Mouse (Mus musculus): ENCODE data around the gene Zfp428. TPM values are rescaled to one million over a fixed set of nuclear protein-coding genes. Genes with fewer than 3 reads are reported as not detected.
A peak's percentile ranks its signal among the peaks of the same experiment; 100 is the strongest.

Zfp428 gene
- total and polyA plus RNA-seq, 2 experiments from 2014 or later: 138 to 219 TPM

- Histone ChIP-seq H3K9me3 (ENCODE audit: low read length) (no peaks in the 10 kb centered on the region), H3K36me3 (ENCODE audit: insufficient read depth, low read length) (peaks cover 11% of the 10 kb centered on the region), H3K4me1 (ENCODE audit: insufficient read depth, low read length) (no peaks in the 10 kb centered on the region), H3K27ac (no peak overlapping the region), H3K4me3 (ENCODE audit: low read length) (no peak overlapping the region), H3K4me2 (ENCODE audit: low read depth, low read length) (no peak overlapping the region), H3K9ac (replicated peaks; ENCODE audit: low read length) (no peak overlapping the region), H3K27me3 (ENCODE audit: insufficient read depth, low read length) (no peaks in the 10 kb centered on the region)
- no peak for TF ChIP-seq CTCF (IDR thresholded peaks at IDR 0.05; ENCODE audit: low read depth)
- DNase-seq (ENCODE audit: low spot score): no peak
- WGBS: 94% methylated on average over 10 of the region's 10 CpGs
- ATAC-seq: no peak
Measured at GRCm38 (mm10) chr7:24555786-24556185, 49.0 kb downstream of the Zfp428 start.

- Histone ChIP-seq H3K4me2 (ENCODE audit: low read depth, low read length) (no peak overlapping the region), H3K9me3 (ENCODE audit: low read length) (no peaks in the 10 kb centered on the region), H3K27ac (no peak overlapping the region), H3K9ac (replicated peaks; ENCODE audit: low read length) (no peak overlapping the region), H3K27me3 (ENCODE audit: insufficient read depth, low read length) (no peaks in the 10 kb centered on the region), H3K4me1 (ENCODE audit: insufficient read depth, low read length) (no peaks in the 10 kb centered on the region), H3K36me3 (ENCODE audit: insufficient read depth, low read length) (peaks cover 14% of the 10 kb centered on the region), H3K4me3 (ENCODE audit: low read length) (no peak overlapping the region)
- 94% methylated on average over 4 of the region's 4 CpGs for WGBS
- TF ChIP-seq CTCF (IDR thresholded peaks at IDR 0.05; ENCODE audit: low read depth): no peak
- no peak for ATAC-seq
- DNase-seq (ENCODE audit: low spot score): no peak
Measured at GRCm38 (mm10) chr7:24561450-24561849, 54.6 kb downstream of the Zfp428 start.

- no peak overlapping the region for H3K9ac ChIP-seq (replicated peaks; ENCODE audit: low read length)
- no peak overlapping the region for H3K4me2 ChIP-seq (ENCODE audit: low read depth, low read length)
- H3K4me1 ChIP-seq (ENCODE audit: insufficient read depth, low read length): no peaks in the 10 kb centered on the region
- no peak overlapping the region for H3K4me3 ChIP-seq (ENCODE audit: low read length)
- TF ChIP-seq CTCF (IDR thresholded peaks at IDR 0.05; ENCODE audit: low read depth): no peak
- no peak for DNase-seq (ENCODE audit: low spot score)
- ATAC-seq: no peak
- WGBS: 86% methylated on average over 8 of the region's 8 CpGs
- H3K9me3 ChIP-seq (ENCODE audit: low read length): no peaks in the 10 kb centered on the region
- H3K27me3 ChIP-seq (ENCODE audit: insufficient read depth, low read length): no peaks in the 10 kb centered on the region
- no peak overlapping the region for H3K27ac ChIP-seq
- peaks cover 29% of the 10 kb centered on the region for H3K36me3 ChIP-seq (ENCODE audit: insufficient read depth, low read length)
Measured at GRCm38 (mm10) chr7:24563191-24563836, 56.5 kb downstream of the Zfp428 start.

GRCm38 (mm10) chr7:24563837-24564206 is 57.0 kb downstream of the Zfp428 start:
- Histone ChIP-seq H3K27me3 (ENCODE audit: insufficient read depth, low read length) (no peaks in the 10 kb centered on the region), H3K4me2 (ENCODE audit: low read depth, low read length) (no peak overlapping the region), H3K9ac (replicated peaks; ENCODE audit: low read length) (no peak overlapping the region), H3K9me3 (ENCODE audit: low read length) (no peaks in the 10 kb centered on the region), H3K27ac (no peak overlapping the region), H3K4me1 (ENCODE audit: insufficient read depth, low read length) (no peaks in the 10 kb centered on the region), H3K36me3 (ENCODE audit: insufficient read depth, low read length) (peaks cover 34% of the 10 kb centered on the region), H3K4me3 (ENCODE audit: low read length) (no peak overlapping the region)
- DNase-seq (ENCODE audit: low spot score) (no peak), ATAC-seq (no peak)
- WGBS: 85% methylated on average over 4 of the region's 4 CpGs
- TF ChIP-seq CTCF (IDR thresholded peaks at IDR 0.05; ENCODE audit: low read depth): no peak

- WGBS: 65% methylated on average over 6 of the region's 6 CpGs
- ATAC-seq: peak; percentile 69; the same call in 1 of the 2 replicates
Measured at GRCm38 (mm10) chr7:24564607-24565265, 57.9 kb downstream of the Zfp428 start.

More at GRCm38 (mm10) chr7:24564607-24565265, 57.9 kb downstream of the Zfp428 start:
- Histone ChIP-seq H3K36me3 (ENCODE audit: insufficient read depth, low read length) (peaks cover 35% of the 10 kb centered on the region), H3K4me1 (ENCODE audit: insufficient read depth, low read length) (no peaks in the 10 kb centered on the region), H3K9ac (replicated peaks; ENCODE audit: low read length) (no peak overlapping the region), H3K27ac (no peak overlapping the region), H3K27me3 (ENCODE audit: insufficient read depth, low read length) (no peaks in the 10 kb centered on the region), H3K9me3 (ENCODE audit: low read length) (no peaks in the 10 kb centered on the region), H3K4me3 (ENCODE audit: low read length) (no peak overlapping the region), H3K4me2 (ENCODE audit: low read depth, low read length) (no peak overlapping the region)
- peak; percentile 78 for TF ChIP-seq CTCF (IDR thresholded peaks at IDR 0.05; ENCODE audit: low read depth)
- DNase-seq (ENCODE audit: low spot score): peak; percentile 68

Other genes starting within 250 kb of the Zfp428 start
- gene Zfp93, start 236.6 kb upstream of the Zfp428 start, total RNA-seq (2014; rRNA removed): 5.4 and 6.9 TPM in 2 replicates
- 2.2 and 3.1 TPM in 2 replicates for gene Zfp93, start 236.6 kb upstream of the Zfp428 start, polyA plus RNA-seq (2015; fragmentation: Nextera tagmentation; extraction: Ambion mirVana)
- gene Zfp61, start 205.8 kb upstream of the Zfp428 start, total RNA-seq (2014; rRNA removed): 20.1 and 23.5 TPM in 2 replicates
- gene Zfp61, start 205.8 kb upstream of the Zfp428 start, polyA plus RNA-seq (2015; fragmentation: Nextera tagmentation; extraction: Ambion mirVana): 26.1 and 31.6 TPM in 2 replicates
- 9.6 and 12.0 TPM in 2 replicates for gene Zfp94, start 190.3 kb upstream of the Zfp428 start, total RNA-seq (2014; rRNA removed)
- gene Zfp94, start 190.3 kb upstream of the Zfp428 start, polyA plus RNA-seq (2015; fragmentation: Nextera tagmentation; extraction: Ambion mirVana): 17.3 and 21.6 TPM in 2 replicates
- gene Tescl, start 173.1 kb upstream of the Zfp428 start, total RNA-seq (2014; rRNA removed): not detected in 2 replicates
- gene Tescl, start 173.1 kb upstream of the Zfp428 start, polyA plus RNA-seq (2015; fragmentation: Nextera tagmentation; extraction: Ambion mirVana): 0.46 TPM in 1 of 2 replicates, not detected in the other
- not detected in 2 replicates for gene Lypd5, start 157.8 kb upstream of the Zfp428 start, total RNA-seq (2014; rRNA removed)
- 0.13 TPM in 1 of 2 replicates, not detected in the other for gene Lypd5, start 157.8 kb upstream of the Zfp428 start, polyA plus RNA-seq (2015; fragmentation: Nextera tagmentation; extraction: Ambion mirVana)
- 1.1 and 3.9 TPM in 2 replicates for gene Kcnn4, start 136.7 kb upstream of the Zfp428 start, total RNA-seq (2014; rRNA removed)
- gene Kcnn4, start 136.7 kb upstream of the Zfp428 start, polyA plus RNA-seq (2015; fragmentation: Nextera tagmentation; extraction: Ambion mirVana): 1.2 and 1.9 TPM in 2 replicates
- 34.5 and 52.3 TPM in 2 replicates for gene Smg9, start 107.4 kb upstream of the Zfp428 start, total RNA-seq (2014; rRNA removed)
- gene Smg9, start 107.4 kb upstream of the Zfp428 start, polyA plus RNA-seq (2015; fragmentation: Nextera tagmentation; extraction: Ambion mirVana): 27.4 and 29.7 TPM in 2 replicates
- not detected in 2 replicates for gene Irgc1, start 54.7 kb upstream of the Zfp428 start, total RNA-seq (2014; rRNA removed)
- gene Irgc1, start 54.7 kb upstream of the Zfp428 start, polyA plus RNA-seq (2015; fragmentation: Nextera tagmentation; extraction: Ambion mirVana): not detected in 2 replicates
- gene Plaur, start 44.5 kb upstream of the Zfp428 start, total RNA-seq (2014; rRNA removed): 3.0 and 4.8 TPM in 2 replicates
- 1.3 and 1.4 TPM in 2 replicates for gene Plaur, start 44.5 kb upstream of the Zfp428 start, polyA plus RNA-seq (2015; fragmentation: Nextera tagmentation; extraction: Ambion mirVana)
- gene Cadm4, start 25.0 kb upstream of the Zfp428 start, total RNA-seq (2014; rRNA removed): 423 and 447 TPM in 2 replicates
- gene Cadm4, start 25.0 kb upstream of the Zfp428 start, polyA plus RNA-seq (2015; fragmentation: Nextera tagmentation; extraction: Ambion mirVana): 97.9 and 101 TPM in 2 replicates
- gene AC161166.1, start 5.4 kb downstream of the Zfp428 start, total RNA-seq (2014; rRNA removed): not detected in 2 replicates
- gene AC161166.1, start 5.4 kb downstream of the Zfp428 start, polyA plus RNA-seq (2015; fragmentation: Nextera tagmentation; extraction: Ambion mirVana): 0.19 and 0.55 TPM in 2 replicates
- 103 and 107 TPM in 2 replicates for gene Irgq, start 23.7 kb downstream of the Zfp428 start, total RNA-seq (2014; rRNA removed)
- gene Irgq, start 23.7 kb downstream of the Zfp428 start, polyA plus RNA-seq (2015; fragmentation: Nextera tagmentation; extraction: Ambion mirVana): 16.9 and 20.0 TPM in 2 replicates
- gene Pinlyp, start 39.1 kb downstream of the Zfp428 start, total RNA-seq (2014; rRNA removed): not detected in 2 replicates
- gene Pinlyp, start 39.1 kb downstream of the Zfp428 start, polyA plus RNA-seq (2015; fragmentation: Nextera tagmentation; extraction: Ambion mirVana): not detected in 2 replicates
- gene Xrcc1, start 39.3 kb downstream of the Zfp428 start, total RNA-seq (2014; rRNA removed): 36.7 and 50.8 TPM in 2 replicates
- 44.0 and 45.1 TPM in 2 replicates for gene Xrcc1, start 39.3 kb downstream of the Zfp428 start, polyA plus RNA-seq (2015; fragmentation: Nextera tagmentation; extraction: Ambion mirVana)
- gene Ethe1, start 80.5 kb downstream of the Zfp428 start, total RNA-seq (2014; rRNA removed): 36.3 and 43.8 TPM in 2 replicates
- gene Ethe1, start 80.5 kb downstream of the Zfp428 start, polyA plus RNA-seq (2015; fragmentation: Nextera tagmentation; extraction: Ambion mirVana): 24.4 and 25.3 TPM in 2 replicates
- gene Zfp575, start 80.6 kb downstream of the Zfp428 start, total RNA-seq (2014; rRNA removed): 1.0 and 1.2 TPM in 2 replicates
- gene Zfp575, start 80.6 kb downstream of the Zfp428 start, polyA plus RNA-seq (2015; fragmentation: Nextera tagmentation; extraction: Ambion mirVana): 20.3 and 21.0 TPM in 2 replicates
- 0.11 and 0.73 TPM in 2 replicates for gene Phldb3, start 103.8 kb downstream of the Zfp428 start, total RNA-seq (2014; rRNA removed)
- gene Phldb3, start 103.8 kb downstream of the Zfp428 start, polyA plus RNA-seq (2015; fragmentation: Nextera tagmentation; extraction: Ambion mirVana): not detected in 2 replicates
- 1.3 and 1.4 TPM in 2 replicates for gene Lypd3, start 129.5 kb downstream of the Zfp428 start, total RNA-seq (2014; rRNA removed)
- gene Lypd3, start 129.5 kb downstream of the Zfp428 start, polyA plus RNA-seq (2015; fragmentation: Nextera tagmentation; extraction: Ambion mirVana): 1.2 and 1.3 TPM in 2 replicates
- gene Tex101, start 169.7 kb downstream of the Zfp428 start, total RNA-seq (2014; rRNA removed): not detected in 2 replicates
- gene Tex101, start 169.7 kb downstream of the Zfp428 start, polyA plus RNA-seq (2015; fragmentation: Nextera tagmentation; extraction: Ambion mirVana): not detected in 2 replicates
- gene BC049730, start 202.2 kb downstream of the Zfp428 start, total RNA-seq (2014; rRNA removed): not detected in 2 replicates
- not detected in 2 replicates for gene BC049730, start 202.2 kb downstream of the Zfp428 start, polyA plus RNA-seq (2015; fragmentation: Nextera tagmentation; extraction: Ambion mirVana)
- not detected in 2 replicates for gene Gm4763, start 219.9 kb downstream of the Zfp428 start, total RNA-seq (2014; rRNA removed)
- gene Gm4763, start 219.9 kb downstream of the Zfp428 start, polyA plus RNA-seq (2015; fragmentation: Nextera tagmentation; extraction: Ambion mirVana): not detected in 2 replicates

Data from hindbrain, postnatal 0 days (tissue).